Mouse (Mus musculus): ENCODE measurements at regions not wholly inside any gene's neighbourhood (a gene's known extent, or its start where the extent isn't known, plus 50 kb on each side); places are given as distances from the start of the nearest gene placed in this dataset.

DNA sequence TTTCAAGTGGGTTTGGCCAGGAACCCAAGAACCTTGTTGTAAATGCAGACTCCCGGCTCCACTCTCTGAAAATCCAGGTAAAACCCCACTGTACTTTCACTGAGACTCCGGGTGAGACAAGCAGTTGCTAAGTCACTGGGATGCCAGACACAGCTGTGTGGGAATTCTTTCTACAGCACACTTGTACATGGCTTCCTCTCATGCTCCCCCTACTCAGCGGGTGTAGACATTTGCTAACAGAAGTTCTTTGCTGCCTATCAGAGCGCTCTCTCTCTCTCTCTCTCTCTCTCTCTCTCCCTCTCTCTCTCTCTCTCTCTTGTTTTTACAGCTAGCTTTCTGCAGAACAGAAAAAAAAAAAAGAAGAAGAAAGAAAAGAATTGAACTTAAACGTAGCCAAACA lies 450.2 kb downstream of the Ccdc171 start:
- Histone ChIP-seq H3K4me3 (replicated peaks in 1 of 3; ENCODE audit: low read depth in 2 of 3, low read length in 2 of 3, poor library complexity in 1 of 3) (no peak overlapping the region), H3K9me3 (replicated peaks; ENCODE audit: low read length) (peaks cover 50% of the 10 kb centered on the region), H3K79me2 (replicated peaks; ENCODE audit: control insufficient read depth, extremely low read depth, insufficient read depth, poor library complexity, severe bottlenecking) (no peaks in the 10 kb centered on the region), H3K27me3 (replicated peaks) (no peaks in the 10 kb centered on the region), H3K9ac (ENCODE audit: insufficient read depth, low read depth) (no peak overlapping the region), H3K27ac (ENCODE audit: insufficient read depth, low read depth) (no peak overlapping the region), H3K36me3 (replicated peaks in 1 of 2; ENCODE audit: control insufficient read depth in 1 of 2, insufficient read depth in 1 of 2, low read length in 1 of 2) (no peaks in the 10 kb centered on the region), H3K4me1 (ENCODE audit: control insufficient read depth in 1 of 2, insufficient read depth in 2 of 2) (no peaks in the 10 kb centered on the region), H3K4me2 (ENCODE audit: insufficient read depth, low read depth, poor library complexity, severe bottlenecking) (no peak overlapping the region)
- in situ Hi-C loops (cut with MboI; ENCODE audit: low pct_ligation_motif_present, low pct_unique_long_range_greater_than_20kb, low sequenced_read_pairs): no loop called here
- no peak for DNase-seq (ENCODE audit: extremely low read depth)
- dilution Hi-C loops (cut with MboI; ENCODE audit: extremely low pct_ligation_motif_present, extremely low pct_unique_long_range_greater_than_20kb, low sequenced_read_pairs): no loop called here
- TF ChIP-seq CHD2 (IDR thresholded peaks at IDR 0.05; ENCODE audit: low read length): no peak
- TF ChIP-seq CTCF (conservative IDR thresholded peaks at IDR 0.05 in 1 of 2, IDR thresholded peaks at IDR 0.05 in 1 of 2; ENCODE audit: low read depth in 2 of 2, low read length in 2 of 2): no peak
- no peak for TF ChIP-seq MEF2A (IDR thresholded peaks at IDR 0.05; ENCODE audit: borderline replicate concordance, low read depth, low read length)

DNA sequence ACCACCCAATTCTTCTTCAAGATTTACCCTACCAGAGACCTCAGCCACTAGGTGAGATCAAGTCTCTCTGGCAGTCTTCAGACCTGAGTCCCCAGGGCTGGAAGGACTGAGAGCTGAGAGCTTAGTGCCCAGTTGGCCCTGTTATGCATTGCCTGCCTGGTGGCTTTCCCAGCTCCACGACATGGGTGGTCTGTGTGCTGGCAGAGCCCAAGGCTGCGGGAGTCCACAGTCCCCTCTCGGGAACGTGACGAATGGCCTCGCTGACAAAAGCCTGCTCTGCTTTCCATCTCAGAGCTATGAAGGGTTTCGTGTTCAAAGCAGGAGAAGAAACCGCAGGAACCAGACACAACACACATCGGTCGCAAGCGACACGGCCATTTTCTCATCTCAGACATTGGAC lies 450.7 kb downstream of the Ccdc171 start:
- Histone ChIP-seq H3K36me3 (replicated peaks in 1 of 2; ENCODE audit: control insufficient read depth in 1 of 2, insufficient read depth in 1 of 2, low read length in 1 of 2) (no peaks in the 10 kb centered on the region), H3K4me2 (ENCODE audit: insufficient read depth, low read depth, poor library complexity, severe bottlenecking) (no peak overlapping the region), H3K79me2 (replicated peaks; ENCODE audit: control insufficient read depth, extremely low read depth, insufficient read depth, poor library complexity, severe bottlenecking) (no peaks in the 10 kb centered on the region), H3K4me1 (ENCODE audit: control insufficient read depth in 1 of 2, insufficient read depth in 2 of 2) (no peaks in the 10 kb centered on the region), H3K4me3 (replicated peaks in 1 of 3; ENCODE audit: low read depth in 2 of 3, low read length in 2 of 3, poor library complexity in 1 of 3) (no peak overlapping the region), H3K9me3 (replicated peaks; ENCODE audit: low read length) (peaks cover 51% of the 10 kb centered on the region), H3K27ac (ENCODE audit: insufficient read depth, low read depth) (no peak overlapping the region), H3K9ac (ENCODE audit: insufficient read depth, low read depth) (no peak overlapping the region), H3K27me3 (replicated peaks) (no peaks in the 10 kb centered on the region)
- dilution Hi-C loops (cut with MboI; ENCODE audit: extremely low pct_ligation_motif_present, extremely low pct_unique_long_range_greater_than_20kb, low sequenced_read_pairs): no loop called here
- DNase-seq (ENCODE audit: extremely low read depth): no peak
- in situ Hi-C loops (cut with MboI; ENCODE audit: low pct_ligation_motif_present, low pct_unique_long_range_greater_than_20kb, low sequenced_read_pairs): no loop called here
- TF ChIP-seq CTCF (conservative IDR thresholded peaks at IDR 0.05 in 1 of 2, IDR thresholded peaks at IDR 0.05 in 1 of 2; ENCODE audit: low read depth in 2 of 2, low read length in 2 of 2) (no peak), KAT2A (IDR thresholded peaks at IDR 0.05; ENCODE audit: insufficient replicate concordance, low read length) (no peak), ZKSCAN1 (IDR thresholded peaks at IDR 0.05; ENCODE audit: borderline replicate concordance, low read depth, low read length) (no peak), MAFK (IDR thresholded peaks at IDR 0.05; ENCODE audit: insufficient replicate concordance, low read length) (no peak), HCFC1 (IDR thresholded peaks at IDR 0.05; ENCODE audit: low read depth, low read length) (no peak), JUN (IDR thresholded peaks at IDR 0.05; ENCODE audit: insufficient read depth, low read depth, low read length) (no peak), MAX (IDR thresholded peaks at IDR 0.05; ENCODE audit: low read length) (no peak), SMC3 (IDR thresholded peaks at IDR 0.05; ENCODE audit: low read depth, low read length) (no peak)

DNA sequence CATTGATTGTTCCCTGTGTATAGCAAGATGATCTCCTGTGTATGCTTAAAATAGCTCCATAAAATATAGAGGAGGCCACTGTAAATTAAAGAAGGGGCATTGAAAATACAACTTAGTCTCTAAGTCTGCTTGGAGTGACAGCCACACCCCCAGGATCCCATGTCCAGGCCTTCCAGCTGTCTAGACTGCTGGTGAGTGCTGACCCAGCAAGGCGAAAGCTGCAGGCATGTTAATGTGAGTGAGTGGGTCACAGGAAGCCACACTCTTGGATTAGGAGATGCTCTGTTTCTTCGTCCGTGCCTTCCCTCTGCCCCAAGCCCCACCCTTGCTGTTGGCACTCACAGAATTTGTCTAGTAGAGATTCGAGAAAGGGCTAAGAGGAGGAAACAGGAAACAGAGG lies 453.7 kb downstream of the Ccdc171 start:
- H3K9me3 ChIP-seq (replicated peaks; ENCODE audit: low read length): peaks cover 58% of the 10 kb centered on the region
- no peak overlapping the region for H3K27ac ChIP-seq (ENCODE audit: insufficient read depth, low read depth)
- H3K4me1 ChIP-seq (ENCODE audit: control insufficient read depth in 1 of 2, insufficient read depth in 2 of 2): no peaks in the 10 kb centered on the region
- no peak overlapping the region for H3K9ac ChIP-seq (ENCODE audit: insufficient read depth, low read depth)
- H3K4me3 ChIP-seq (replicated peaks in 1 of 3; ENCODE audit: low read depth in 2 of 3, low read length in 2 of 3, poor library complexity in 1 of 3): no peak overlapping the region
- no peaks in the 10 kb centered on the region for H3K79me2 ChIP-seq (replicated peaks; ENCODE audit: control insufficient read depth, extremely low read depth, insufficient read depth, poor library complexity, severe bottlenecking)
- H3K4me2 ChIP-seq (ENCODE audit: insufficient read depth, low read depth, poor library complexity, severe bottlenecking): no peak overlapping the region
- in situ Hi-C loops (cut with MboI; ENCODE audit: low pct_ligation_motif_present, low pct_unique_long_range_greater_than_20kb, low sequenced_read_pairs) (no loop called here), dilution Hi-C loops (cut with MboI; ENCODE audit: extremely low pct_ligation_motif_present, extremely low pct_unique_long_range_greater_than_20kb, low sequenced_read_pairs) (no loop called here)
- no peak for DNase-seq (ENCODE audit: extremely low read depth)
- no peak for TF ChIP-seq E2F4 (IDR thresholded peaks at IDR 0.05; ENCODE audit: insufficient replicate concordance, low read depth, low read length)
- TF ChIP-seq IRF4 (IDR thresholded peaks at IDR 0.05; ENCODE audit: low read depth, low read length): no peak
- no peak for TF ChIP-seq ZMIZ1 (IDR thresholded peaks at IDR 0.05; ENCODE audit: low read depth, low read length)
- TF ChIP-seq MXI1 (IDR thresholded peaks at IDR 0.05; ENCODE audit: low read depth, low read length): no peak
- TF ChIP-seq ZKSCAN1 (IDR thresholded peaks at IDR 0.05; ENCODE audit: borderline replicate concordance, low read depth, low read length): no peak
- TF ChIP-seq ETS1 (conservative IDR thresholded peaks at IDR 0.05; ENCODE audit: low read depth, low read length): no peak
- no peak for TF ChIP-seq ZC3H11A (IDR thresholded peaks at IDR 0.05; ENCODE audit: low read depth, low read length)
- TF ChIP-seq UBTF (IDR thresholded peaks at IDR 0.05; ENCODE audit: low read depth, low read length): no peak
- TF ChIP-seq EP300 (IDR thresholded peaks at IDR 0.05; ENCODE audit: low read length): no peak
- TF ChIP-seq RCOR1 (conservative IDR thresholded peaks at IDR 0.05; ENCODE audit: low read depth, low read length): no peak
- TF ChIP-seq MAZ (IDR thresholded peaks at IDR 0.05; ENCODE audit: low read depth, low read length): no peak
- no peak for TF ChIP-seq MAX (IDR thresholded peaks at IDR 0.05; ENCODE audit: low read length)
- no peak for TF ChIP-seq TBP (conservative IDR thresholded peaks at IDR 0.05; ENCODE audit: low read depth, low read length)
- no peaks in the 10 kb centered on the region for H3K36me3 ChIP-seq (replicated peaks in 1 of 2; ENCODE audit: control insufficient read depth in 1 of 2, insufficient read depth in 1 of 2, low read length in 1 of 2)
- H3K27me3 ChIP-seq (replicated peaks): no peaks in the 10 kb centered on the region
